Mouse (Mus musculus) liver, postnatal 0 days (tissue): ENCODE results near the gene Hectd2.

Experiments
- CTCF ChIP-seq: sonication (generic); IDR thresholded peaks from 2 replicates; pipeline ENCODE4 v1.5.1; 2016; ENCODE audit warnings: antibody characterized with exemption, low read depth
- EP300 ChIP-seq: IDR thresholded peaks from 2 replicates; pipeline ENCODE4 v1.6.1; 2016; ENCODE audit warnings: antibody characterized with exemption, low read depth, mild to moderate bottlenecking

DNA sequence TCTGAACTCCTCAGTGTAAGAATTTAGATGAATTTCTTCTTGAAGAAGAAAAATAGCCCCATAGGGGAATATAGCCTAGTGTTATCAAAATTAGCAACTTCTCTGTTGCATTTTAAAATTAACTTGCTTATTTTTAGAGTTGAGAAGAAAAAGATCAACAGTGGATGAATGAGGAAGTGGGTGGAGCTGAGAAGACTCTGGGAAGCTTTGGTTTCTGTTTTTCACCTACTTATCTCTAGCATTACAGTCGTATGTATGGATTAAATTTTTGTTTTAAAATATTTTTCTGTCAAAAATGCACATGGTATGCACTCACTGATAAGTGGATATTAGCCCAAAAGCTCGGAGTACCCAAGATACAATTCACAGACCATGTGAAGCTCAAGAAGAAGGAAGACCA lies 6.7 kb downstream of the Hectd2 start:
- TF ChIP-seq CTCF (no peak), EP300 (no peak)
